Mouse (Mus musculus): ENCODE measurements around the gene Cyp27b1. TPM values are rescaled to one million over a fixed set of nuclear protein-coding genes. Genes with fewer than 3 reads are reported as not detected.

The Cyp27b1 gene
- polyA plus RNA-seq, 1 experiment from 2014 or later = not detected

DNA sequence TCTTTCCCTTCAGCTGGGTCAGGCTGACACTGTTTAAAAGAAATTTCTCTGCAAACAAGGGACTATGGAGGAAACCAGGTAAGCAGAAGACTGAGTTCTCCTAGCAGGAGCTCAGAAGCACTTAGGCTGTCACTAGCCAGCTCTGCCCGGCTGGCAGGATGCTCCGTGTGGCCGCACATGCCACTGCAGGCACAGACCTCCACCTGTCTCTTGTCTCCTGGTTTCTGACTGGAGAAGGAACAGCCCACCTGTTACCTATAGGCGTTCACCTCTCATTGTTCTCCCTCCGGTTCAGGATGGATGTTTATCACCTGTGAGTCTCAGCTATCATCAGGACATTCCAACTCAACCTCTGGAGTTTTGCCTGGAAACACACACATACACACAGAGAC, 35.9 kb downstream of the Cyp27b1 start:
- H3K27me3 ChIP-seq (ENCODE audit: control insufficient read depth, insufficient read depth, low read length) = peaks cover 86% of the 10 kb centered on the region
- no peaks in the 10 kb centered on the region for H3K36me3 ChIP-seq (ENCODE audit: control insufficient read depth, insufficient read depth, low read length)
- no peaks in the 10 kb centered on the region for H3K9me3 ChIP-seq (ENCODE audit: control insufficient read depth, low read length)
- no peak overlapping the region for H3K4me2 ChIP-seq (ENCODE audit: low read length)
- H3K4me3 ChIP-seq (ENCODE audit: control insufficient read depth in 1 of 2, insufficient read depth in 1 of 2, low read depth in 1 of 2, low read length in 2 of 2) = no peak overlapping the region
- no peak overlapping the region for H3K9ac ChIP-seq (ENCODE audit: low read length)
- 46% methylated on average over 5 of the region's 5 CpGs for WGBS
- no peak for ATAC-seq (ENCODE audit: insufficient number of reproducible peaks, insufficient read depth, low FRiP score, low read depth)
- no peak overlapping the region for H3K27ac ChIP-seq (replicated peaks in 1 of 2; ENCODE audit: control insufficient read depth in 1 of 2, insufficient read depth in 1 of 2, low read depth in 2 of 2, low read length in 2 of 2)
- peaks cover 6 to 23% of the 10 kb centered on the region in 2 experiments; a peak in 3 of 4 replicates for H3K4me1 ChIP-seq (ENCODE audit: control insufficient read depth in 2 of 2, insufficient read depth in 2 of 2, low read length in 2 of 2)

DNA sequence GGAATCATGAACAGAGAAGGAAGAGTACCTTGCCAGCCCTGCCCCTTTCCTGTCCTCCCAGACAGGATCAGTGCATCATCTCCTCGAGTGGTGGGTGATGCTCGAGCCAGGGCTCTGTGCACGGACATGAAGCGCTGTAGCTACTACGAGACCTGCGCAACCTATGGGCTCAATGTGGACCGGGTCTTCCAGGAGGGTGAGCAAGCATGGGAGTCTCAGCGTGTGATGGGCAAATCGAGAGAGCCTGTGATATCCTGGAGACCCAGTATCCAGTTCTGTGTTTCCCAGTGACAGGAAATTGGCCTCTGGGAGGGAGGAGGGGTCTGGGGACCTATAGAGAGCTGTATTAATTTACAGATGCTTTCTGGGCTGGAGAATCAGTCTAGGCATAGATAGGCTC, 37.0 kb downstream of the Cyp27b1 start:
- H3K9ac ChIP-seq (ENCODE audit: low read length) = no peak overlapping the region
- H3K4me1 ChIP-seq (ENCODE audit: control insufficient read depth in 2 of 2, insufficient read depth in 2 of 2, low read length in 2 of 2) = peaks cover 6 to 13% of the 10 kb centered on the region in 2 experiments; a peak in 3 of 4 replicates
- WGBS = 70% methylated on average over 9 of the region's 9 CpGs
- no peak overlapping the region for H3K4me2 ChIP-seq (ENCODE audit: low read length)
- no peak overlapping the region for H3K4me3 ChIP-seq (ENCODE audit: control insufficient read depth in 1 of 2, insufficient read depth in 1 of 2, low read depth in 1 of 2, low read length in 2 of 2)
- no peaks in the 10 kb centered on the region for H3K36me3 ChIP-seq (ENCODE audit: control insufficient read depth, insufficient read depth, low read length)
- ATAC-seq (ENCODE audit: insufficient number of reproducible peaks, insufficient read depth, low FRiP score, low read depth) = no peak
- H3K9me3 ChIP-seq (ENCODE audit: control insufficient read depth, low read length) = no peaks in the 10 kb centered on the region
- H3K27ac ChIP-seq (replicated peaks in 1 of 2; ENCODE audit: control insufficient read depth in 1 of 2, insufficient read depth in 1 of 2, low read depth in 2 of 2, low read length in 2 of 2) = no peak overlapping the region
- H3K27me3 ChIP-seq (ENCODE audit: control insufficient read depth, insufficient read depth, low read length) = peaks cover 86% of the 10 kb centered on the region

DNA sequence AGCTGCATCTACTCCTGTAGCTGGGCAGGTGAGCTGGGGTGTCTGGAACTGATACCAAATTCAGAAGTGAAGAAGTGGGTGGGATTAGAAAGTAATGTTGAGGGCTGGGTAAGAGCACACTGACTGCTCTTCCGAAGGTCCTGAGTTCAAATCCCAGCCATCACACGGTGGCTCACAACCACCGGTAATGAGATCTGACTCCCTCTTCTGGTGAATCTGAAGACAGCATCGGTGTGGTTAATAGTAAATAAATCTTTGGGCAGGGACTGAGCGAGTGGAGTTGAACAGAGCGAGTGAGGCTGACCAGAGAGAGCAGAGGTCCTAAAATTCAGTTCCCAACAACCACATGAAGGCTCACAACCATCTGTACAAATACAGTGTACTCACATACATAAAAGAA, 37.6 kb downstream of the Cyp27b1 start:
- 72% methylated on average over 6 of the region's 6 CpGs for WGBS
- no peak overlapping the region for H3K9ac ChIP-seq (ENCODE audit: low read length)
- H3K27me3 ChIP-seq (ENCODE audit: control insufficient read depth, insufficient read depth, low read length) = peaks cover 86% of the 10 kb centered on the region
- peaks cover 6 to 11% of the 10 kb centered on the region in 2 experiments; a peak in 3 of 4 replicates for H3K4me1 ChIP-seq (ENCODE audit: control insufficient read depth in 2 of 2, insufficient read depth in 2 of 2, low read length in 2 of 2)
- H3K36me3 ChIP-seq (ENCODE audit: control insufficient read depth, insufficient read depth, low read length) = no peaks in the 10 kb centered on the region
- no peak overlapping the region for H3K4me3 ChIP-seq (ENCODE audit: control insufficient read depth in 1 of 2, insufficient read depth in 1 of 2, low read depth in 1 of 2, low read length in 2 of 2)
- no peaks in the 10 kb centered on the region for H3K9me3 ChIP-seq (ENCODE audit: control insufficient read depth, low read length)
- H3K27ac ChIP-seq (replicated peaks in 1 of 2; ENCODE audit: control insufficient read depth in 1 of 2, insufficient read depth in 1 of 2, low read depth in 2 of 2, low read length in 2 of 2) = no peak overlapping the region
- H3K4me2 ChIP-seq (ENCODE audit: low read length) = no peak overlapping the region
- no peak for ATAC-seq (ENCODE audit: insufficient number of reproducible peaks, insufficient read depth, low FRiP score, low read depth)

DNA sequence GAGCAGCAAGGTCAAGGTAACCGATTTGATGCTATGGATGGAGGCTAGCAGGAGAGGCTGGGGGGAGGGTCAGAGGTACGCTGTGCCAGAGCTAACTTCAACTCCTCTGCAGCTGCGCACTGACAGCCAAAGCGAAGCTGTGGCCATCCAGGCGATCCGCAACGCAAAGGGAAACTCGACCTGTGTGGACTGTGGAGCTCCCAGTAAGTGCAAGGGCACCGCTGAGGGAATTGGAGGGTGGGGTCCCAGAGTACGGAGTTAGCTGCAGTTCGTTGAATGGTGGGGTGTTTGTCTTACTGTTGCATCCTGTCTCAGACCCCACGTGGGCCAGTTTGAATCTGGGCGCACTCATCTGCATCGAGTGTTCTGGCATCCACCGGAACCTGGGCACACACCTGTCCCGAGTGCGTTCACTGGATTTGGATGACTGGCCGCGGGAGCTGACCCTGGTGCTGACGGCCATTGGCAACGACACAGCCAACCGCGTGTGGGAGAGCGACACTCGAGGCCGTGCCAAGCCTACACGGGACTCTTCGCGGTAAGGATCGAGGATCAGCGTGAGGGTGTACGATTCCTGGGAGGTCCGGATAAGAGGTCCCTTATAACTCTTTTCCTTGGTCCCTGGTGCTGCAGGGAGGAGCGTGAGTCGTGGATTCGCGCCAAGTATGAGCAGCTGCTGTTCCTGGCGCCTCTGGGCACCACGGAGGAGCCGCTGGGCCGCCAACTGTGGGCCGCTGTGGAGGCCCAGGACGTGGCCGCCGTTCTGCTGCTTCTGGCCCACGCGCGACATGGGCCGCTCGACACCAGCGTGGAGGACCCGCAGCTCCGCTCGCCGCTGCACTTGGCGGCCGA, 42.7 kb downstream of the Cyp27b1 start:
- H3K4me3 ChIP-seq (ENCODE audit: control insufficient read depth in 1 of 2, insufficient read depth in 1 of 2, low read depth in 1 of 2, low read length in 2 of 2) = peak overlapping the region in 1 of 2 experiments; percentile 16; a peak in 2 of 4 replicates
- H3K4me2 ChIP-seq (ENCODE audit: low read length) = peak overlapping the region; percentile 43
- no peak overlapping the region for H3K9ac ChIP-seq (ENCODE audit: low read length)
- H3K27ac ChIP-seq (replicated peaks in 1 of 2; ENCODE audit: control insufficient read depth in 1 of 2, insufficient read depth in 1 of 2, low read depth in 2 of 2, low read length in 2 of 2) = no peak overlapping the region
- peaks cover under 1% of the 10 kb centered on the region; the same call in 1 of the 2 replicates for H3K36me3 ChIP-seq (ENCODE audit: control insufficient read depth, insufficient read depth, low read length)
- no peaks in the 10 kb centered on the region for H3K9me3 ChIP-seq (ENCODE audit: control insufficient read depth, low read length)
- peaks cover 73% of the 10 kb centered on the region for H3K27me3 ChIP-seq (ENCODE audit: control insufficient read depth, insufficient read depth, low read length)
- peaks cover 10 to 20% of the 10 kb centered on the region in 2 experiments for H3K4me1 ChIP-seq (ENCODE audit: control insufficient read depth in 2 of 2, insufficient read depth in 2 of 2, low read length in 2 of 2)
- ATAC-seq (ENCODE audit: insufficient number of reproducible peaks, insufficient read depth, low FRiP score, low read depth) = no peak
- WGBS = 9% methylated on average over 57 of the region's 57 CpGs

DNA sequence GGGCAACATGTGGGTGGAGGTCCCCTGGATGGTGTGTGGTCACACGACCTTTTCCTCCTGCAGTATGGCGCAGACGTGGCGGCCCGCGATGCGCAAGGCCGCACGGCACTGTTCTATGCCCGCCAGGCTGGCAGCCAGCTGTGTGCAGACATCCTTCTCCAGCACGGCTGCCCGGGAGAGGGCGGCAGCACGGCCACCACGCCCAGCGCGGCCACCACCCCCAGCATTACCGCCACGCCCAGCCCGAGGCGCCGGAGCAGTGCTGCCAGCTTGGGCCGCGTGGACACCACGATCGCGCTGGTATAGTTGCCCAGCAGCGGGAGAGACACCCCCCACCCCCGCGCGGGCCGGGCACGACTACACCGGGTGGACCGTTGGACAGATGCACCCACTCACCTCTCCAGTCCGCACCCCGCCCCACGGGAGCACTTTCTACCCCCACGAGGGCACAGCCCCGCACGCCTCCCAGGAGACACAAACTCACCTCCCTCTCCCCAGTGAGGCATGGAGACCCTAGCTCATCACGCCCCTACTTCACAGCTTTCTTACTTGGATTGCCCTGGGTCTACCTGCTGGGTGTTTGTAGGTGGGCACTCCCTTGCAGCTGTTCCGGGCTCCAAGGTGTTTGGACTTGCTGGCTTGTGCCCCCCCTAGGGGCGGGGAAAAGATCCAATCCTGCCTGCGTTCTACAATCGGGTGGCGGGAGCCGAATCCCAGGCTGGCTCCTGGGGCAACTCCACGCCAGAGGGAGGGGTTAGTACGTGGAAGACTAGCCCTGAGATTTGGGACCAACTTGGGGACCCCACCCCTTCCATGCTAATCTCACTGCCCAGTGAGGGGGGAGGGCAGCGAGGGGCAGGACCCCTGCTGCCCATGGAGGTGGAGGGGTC, 43.7 kb downstream of the Cyp27b1 start:
- H3K9me3 ChIP-seq (ENCODE audit: control insufficient read depth, low read length) = no peaks in the 10 kb centered on the region
- WGBS = 10% methylated on average over 50 of the region's 51 CpGs
- H3K4me3 ChIP-seq (ENCODE audit: control insufficient read depth in 1 of 2, insufficient read depth in 1 of 2, low read depth in 1 of 2, low read length in 2 of 2) = peak overlapping the region in 1 of 2 experiments; percentile 16; a peak in 2 of 4 replicates
- no peak for ATAC-seq (ENCODE audit: insufficient number of reproducible peaks, insufficient read depth, low FRiP score, low read depth)
- peaks cover 10 to 20% of the 10 kb centered on the region in 2 experiments for H3K4me1 ChIP-seq (ENCODE audit: control insufficient read depth in 2 of 2, insufficient read depth in 2 of 2, low read length in 2 of 2)
- no peak overlapping the region for H3K27ac ChIP-seq (replicated peaks in 1 of 2; ENCODE audit: control insufficient read depth in 1 of 2, insufficient read depth in 1 of 2, low read depth in 2 of 2, low read length in 2 of 2)
- peaks cover 9% of the 10 kb centered on the region for H3K36me3 ChIP-seq (ENCODE audit: control insufficient read depth, insufficient read depth, low read length)
- H3K9ac ChIP-seq (ENCODE audit: low read length) = no peak overlapping the region
- H3K27me3 ChIP-seq (ENCODE audit: control insufficient read depth, insufficient read depth, low read length) = peaks cover 69% of the 10 kb centered on the region
- peak overlapping the region; percentile 43 for H3K4me2 ChIP-seq (ENCODE audit: low read length)

DNA sequence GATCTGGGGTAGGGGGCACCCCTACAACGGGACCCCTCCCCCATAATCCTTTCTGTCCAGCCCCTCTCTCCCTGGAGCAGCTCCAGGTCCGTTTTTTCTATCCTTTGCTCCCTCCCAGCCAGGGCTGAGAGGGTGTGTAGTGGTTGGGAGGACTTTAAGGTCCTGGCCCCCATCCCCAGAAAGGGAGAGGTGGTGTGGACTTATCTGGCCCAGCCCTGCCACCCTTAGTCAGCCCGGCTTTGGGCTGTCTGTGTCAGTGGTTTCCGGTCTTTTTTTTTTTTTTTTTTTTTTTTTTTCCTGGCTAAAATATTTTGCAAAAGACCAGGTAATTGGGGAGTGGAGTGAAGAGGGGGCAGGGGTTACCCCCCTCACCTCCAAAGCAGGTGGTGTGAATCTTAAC, 44.7 kb downstream of the Cyp27b1 start:
- no peak overlapping the region for H3K4me3 ChIP-seq (ENCODE audit: control insufficient read depth in 1 of 2, insufficient read depth in 1 of 2, low read depth in 1 of 2, low read length in 2 of 2)
- H3K27ac ChIP-seq (replicated peaks in 1 of 2; ENCODE audit: control insufficient read depth in 1 of 2, insufficient read depth in 1 of 2, low read depth in 2 of 2, low read length in 2 of 2) = no peak overlapping the region
- no peak overlapping the region for H3K4me2 ChIP-seq (ENCODE audit: low read length)
- no peak overlapping the region for H3K9ac ChIP-seq (ENCODE audit: low read length)
- H3K9me3 ChIP-seq (ENCODE audit: control insufficient read depth, low read length) = no peaks in the 10 kb centered on the region
- H3K27me3 ChIP-seq (ENCODE audit: control insufficient read depth, insufficient read depth, low read length) = peaks cover 60% of the 10 kb centered on the region
- no peak for ATAC-seq (ENCODE audit: insufficient number of reproducible peaks, insufficient read depth, low FRiP score, low read depth)
- peaks cover 12% of the 10 kb centered on the region for H3K36me3 ChIP-seq (ENCODE audit: control insufficient read depth, insufficient read depth, low read length)
- peaks cover 10 to 20% of the 10 kb centered on the region in 2 experiments for H3K4me1 ChIP-seq (ENCODE audit: control insufficient read depth in 2 of 2, insufficient read depth in 2 of 2, low read length in 2 of 2)
- 45% methylated on average over 4 of the region's 4 CpGs for WGBS

DNA sequence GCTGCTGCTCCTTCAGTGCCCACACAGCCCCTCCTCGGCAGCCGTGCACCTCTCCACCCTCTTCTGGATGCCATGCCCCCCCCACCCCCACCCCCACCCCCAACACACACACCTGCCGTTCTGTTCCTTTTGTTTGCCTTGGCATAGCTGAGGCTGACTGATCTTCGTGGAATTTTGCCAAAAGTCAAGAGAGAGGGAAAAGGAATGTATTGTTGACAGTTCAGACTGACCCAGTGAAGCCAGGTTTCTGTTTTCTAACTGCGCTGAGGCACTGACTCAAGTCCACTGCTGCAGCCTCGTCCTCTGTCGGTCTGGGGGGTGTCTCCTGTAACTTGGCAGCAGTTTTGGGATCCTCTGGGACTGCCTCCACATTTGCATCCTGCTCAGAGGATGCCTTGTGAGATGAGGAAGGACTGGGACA, 46.3 kb downstream of the Cyp27b1 start:
- no peaks in the 10 kb centered on the region for H3K9me3 ChIP-seq (ENCODE audit: control insufficient read depth, low read length)
- H3K9ac ChIP-seq (ENCODE audit: low read length) = no peak overlapping the region
- H3K27ac ChIP-seq (replicated peaks in 1 of 2; ENCODE audit: control insufficient read depth in 1 of 2, insufficient read depth in 1 of 2, low read depth in 2 of 2, low read length in 2 of 2) = no peak overlapping the region
- H3K4me3 ChIP-seq (ENCODE audit: control insufficient read depth in 1 of 2, insufficient read depth in 1 of 2, low read depth in 1 of 2, low read length in 2 of 2) = no peak overlapping the region
- no peak for ATAC-seq (ENCODE audit: insufficient number of reproducible peaks, insufficient read depth, low FRiP score, low read depth)
- H3K36me3 ChIP-seq (ENCODE audit: control insufficient read depth, insufficient read depth, low read length) = peaks cover 28% of the 10 kb centered on the region
- peaks cover 44% of the 10 kb centered on the region for H3K27me3 ChIP-seq (ENCODE audit: control insufficient read depth, insufficient read depth, low read length)
- H3K4me2 ChIP-seq (ENCODE audit: low read length) = peak overlapping the region; percentile 21; the same call in 1 of the 2 replicates
- H3K4me1 ChIP-seq (ENCODE audit: control insufficient read depth in 2 of 2, insufficient read depth in 2 of 2, low read length in 2 of 2) = peaks cover 10 to 20% of the 10 kb centered on the region in 2 experiments
- 9% methylated on average over 5 of the region's 7 CpGs for WGBS

Measured in heart, embryonic 14.5 days (tissue).